Mouse (Mus musculus): ENCODE results near the gene Crygn. TPM values are rescaled to one million over a fixed set of nuclear protein-coding genes. Genes with fewer than 3 reads are reported as not detected.

Gene Crygn
- polyA plus RNA-seq, 1 experiment from 2014 or later: not detected

GRCm38 (mm10) chr5:24741172-24741885 is 16.5 kb downstream of the Crygn start:
- H3K27me3 ChIP-seq: no peaks in the 10 kb centered on the region
- H3K9ac ChIP-seq: no peak overlapping the region
- no peak for ATAC-seq (ENCODE audit: low FRiP score)
- no peak overlapping the region for H3K4me2 ChIP-seq (replicated peaks)
- H3K4me1 ChIP-seq: peaks cover 9% of the 10 kb centered on the region; the same call in 1 of the 2 replicates
- no peaks in the 10 kb centered on the region for H3K36me3 ChIP-seq
- 66% methylated on average over 15 of the region's 15 CpGs for WGBS
- H3K27ac ChIP-seq: peak overlapping the region; percentile 40; the same call in 1 of the 2 replicates
- H3K9me3 ChIP-seq (replicated peaks): no peaks in the 10 kb centered on the region
- H3K4me3 ChIP-seq: no peak overlapping the region

DNA sequence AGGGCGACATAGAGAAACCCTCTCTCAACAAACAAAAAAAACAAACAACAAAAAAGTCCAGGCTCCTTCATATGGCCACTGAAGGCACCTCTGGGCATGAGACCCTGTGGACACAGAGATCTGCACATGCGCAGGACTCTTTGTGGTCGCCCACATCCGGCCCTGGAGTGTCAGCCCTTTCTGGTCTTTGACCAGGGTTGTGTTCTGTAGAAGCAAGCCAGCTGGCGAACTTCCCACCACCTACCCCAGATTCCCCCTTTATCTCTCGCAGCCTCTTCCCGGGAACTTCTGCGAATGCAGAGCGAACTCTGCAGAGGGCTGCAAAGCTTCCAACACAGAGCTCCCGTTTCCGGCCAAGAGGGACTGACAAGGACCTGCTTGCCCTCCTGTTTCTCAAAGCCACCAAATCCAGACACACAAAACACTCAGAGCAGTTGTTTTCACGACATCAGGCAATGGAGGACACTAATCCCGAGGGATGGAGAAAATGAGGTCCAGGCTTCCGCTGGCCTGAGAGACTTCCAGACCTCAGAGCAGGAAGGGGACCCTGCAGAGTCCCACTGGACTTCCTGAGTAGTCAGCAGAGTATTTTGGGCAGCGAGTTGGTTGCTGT is 18.6 kb downstream of the Crygn start:
- Histone ChIP-seq H3K4me3 (no peak overlapping the region), H3K27ac (no peak overlapping the region), H3K9ac (no peak overlapping the region), H3K4me2 (replicated peaks) (no peak overlapping the region), H3K4me1 (peaks cover 9% of the 10 kb centered on the region; the same call in 1 of the 2 replicates), H3K36me3 (no peaks in the 10 kb centered on the region), H3K9me3 (replicated peaks) (no peaks in the 10 kb centered on the region), H3K27me3 (no peaks in the 10 kb centered on the region)
- no peak for ATAC-seq (ENCODE audit: low FRiP score)
- 64% methylated on average over 15 of the region's 15 CpGs for WGBS

- Histone ChIP-seq H3K4me1 (peaks cover 14% of the 10 kb centered on the region), H3K9ac (no peak overlapping the region), H3K27ac (no peak overlapping the region), H3K4me2 (replicated peaks) (no peak overlapping the region), H3K9me3 (replicated peaks) (no peaks in the 10 kb centered on the region), H3K4me3 (no peak overlapping the region), H3K27me3 (no peaks in the 10 kb centered on the region), H3K36me3 (no peaks in the 10 kb centered on the region)
- 81% methylated on average over 1 of the region's 1 CpGs for WGBS
- ATAC-seq (ENCODE audit: low FRiP score): no peak
Measured at GRCm38 (mm10) chr5:24738517-24738916, 19.3 kb downstream of the Crygn start.

- Histone ChIP-seq H3K4me2 (replicated peaks) (no peak overlapping the region), H3K9ac (no peak overlapping the region), H3K27me3 (no peaks in the 10 kb centered on the region), H3K9me3 (replicated peaks) (no peaks in the 10 kb centered on the region), H3K4me1 (peaks cover 23% of the 10 kb centered on the region), H3K36me3 (no peaks in the 10 kb centered on the region), H3K4me3 (no peak overlapping the region), H3K27ac (no peak overlapping the region)
- no peak for ATAC-seq (ENCODE audit: low FRiP score)
- 90% methylated on average over 10 of the region's 10 CpGs for WGBS
Measured at GRCm38 (mm10) chr5:24737595-24737994, 20.2 kb downstream of the Crygn start.

GRCm38 (mm10) chr5:24733771-24734426 is 23.9 kb downstream of the Crygn start:
- WGBS: 60% methylated on average over 7 of the region's 7 CpGs
- Histone ChIP-seq H3K27me3 (peaks cover 36% of the 10 kb centered on the region), H3K9ac (no peak overlapping the region), H3K9me3 (replicated peaks) (no peaks in the 10 kb centered on the region), H3K36me3 (no peaks in the 10 kb centered on the region), H3K4me1 (peaks cover 33% of the 10 kb centered on the region), H3K4me2 (replicated peaks) (no peak overlapping the region), H3K4me3 (no peak overlapping the region), H3K27ac (no peak overlapping the region; the same call in 1 of the 2 replicates)
- ATAC-seq (ENCODE audit: low FRiP score): no peak

- H3K4me2 ChIP-seq (replicated peaks): 0 out of 2 replicates have a peak overlapping the region, but pooled peaks have one; percentile 3
- no peak overlapping the region for H3K27ac ChIP-seq
- 0% methylated on average over 8 of the region's 8 CpGs for WGBS
- H3K27me3 ChIP-seq: peaks cover 41% of the 10 kb centered on the region
- ATAC-seq (ENCODE audit: low FRiP score): 0 out of 2 replicates have a peak, but pooled peaks have one; percentile 46
- no peaks in the 10 kb centered on the region for H3K36me3 ChIP-seq
- peaks cover 33% of the 10 kb centered on the region for H3K4me1 ChIP-seq
- no peak overlapping the region for H3K9ac ChIP-seq
- no peaks in the 10 kb centered on the region for H3K9me3 ChIP-seq (replicated peaks)
- no peak overlapping the region for H3K4me3 ChIP-seq
Measured at GRCm38 (mm10) chr5:24733134-24733533, 24.7 kb downstream of the Crygn start.

- ATAC-seq (ENCODE audit: low FRiP score): no peak
- H3K4me2 ChIP-seq (replicated peaks): peak overlapping the region; percentile 62
- no peaks in the 10 kb centered on the region for H3K9me3 ChIP-seq (replicated peaks)
- H3K27ac ChIP-seq: no peak overlapping the region
- WGBS: 2% methylated on average over 15 of the region's 15 CpGs
- H3K4me3 ChIP-seq: peak overlapping the region; percentile 47
- no peaks in the 10 kb centered on the region for H3K36me3 ChIP-seq
- peak overlapping the region; percentile 41; the same call in 1 of the 2 replicates for H3K9ac ChIP-seq
- H3K27me3 ChIP-seq: peaks cover 41% of the 10 kb centered on the region
- peaks cover 33% of the 10 kb centered on the region for H3K4me1 ChIP-seq
Measured at GRCm38 (mm10) chr5:24730986-24731385, 26.8 kb downstream of the Crygn start.

DNA sequence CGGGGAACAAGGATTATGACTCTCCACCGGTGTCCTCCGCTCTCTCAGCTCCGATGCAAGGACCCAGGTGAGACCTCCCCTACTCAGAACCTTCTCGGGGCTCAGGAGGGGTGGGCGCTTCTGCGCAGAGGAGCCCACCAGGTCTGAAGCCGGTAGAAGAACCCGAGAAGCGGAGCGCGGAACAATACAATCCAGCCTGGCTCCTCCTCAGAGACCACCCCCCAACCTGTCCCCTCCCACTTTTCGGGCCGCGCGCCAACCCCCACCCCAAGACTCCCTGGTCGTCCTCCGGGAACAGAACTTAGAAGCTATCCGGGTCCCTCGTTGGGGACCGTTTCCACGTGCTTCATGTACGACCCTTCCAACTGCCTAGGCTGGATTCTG is 27.3 kb downstream of the Crygn start, which contains the start of gene Wdr86:
Gene Wdr86, minus strand, starts transcription at position 240 of the 384 bp plus-strand sequence.
- WGBS: 0% methylated on average over 23 of the region's 23 CpGs
- ATAC-seq (ENCODE audit: low FRiP score): peak; percentile 21; the same call in 1 of the 2 replicates
- Histone ChIP-seq H3K27me3 (peaks cover 41% of the 10 kb centered on the region), H3K9me3 (replicated peaks) (no peaks in the 10 kb centered on the region), H3K36me3 (no peaks in the 10 kb centered on the region), H3K4me2 (replicated peaks) (peak within 1 kb of the TSS; percentile 62), H3K4me1 (peaks cover 35% of the 10 kb centered on the region), H3K27ac (no peak within 1 kb of the TSS), H3K9ac (peak within 1 kb of the TSS; percentile 62), H3K4me3 (peak within 1 kb of the TSS; percentile 47)

GRCm38 (mm10) chr5:24729797-24730487 is 27.9 kb downstream of the Crygn start:
- Histone ChIP-seq H3K4me2 (replicated peaks) (peak overlapping the region; percentile 62), H3K9me3 (replicated peaks) (no peaks in the 10 kb centered on the region), H3K4me1 (peaks cover 40% of the 10 kb centered on the region), H3K36me3 (no peaks in the 10 kb centered on the region), H3K4me3 (peak overlapping the region; percentile 47), H3K27ac (no peak overlapping the region), H3K9ac (peak overlapping the region; percentile 62), H3K27me3 (peaks cover 41% of the 10 kb centered on the region)
- 0 out of 2 replicates have a peak, but pooled peaks have one; percentile 9 for ATAC-seq (ENCODE audit: low FRiP score)
- WGBS: 2% methylated on average over 45 of the region's 49 CpGs

GRCm38 (mm10) chr5:24726901-24727836 is 30.6 kb downstream of the Crygn start:
- Histone ChIP-seq H3K27ac (no peak overlapping the region), H3K4me1 (peaks cover 35% of the 10 kb centered on the region), H3K9ac (no peak overlapping the region), H3K36me3 (no peaks in the 10 kb centered on the region), H3K9me3 (replicated peaks) (no peaks in the 10 kb centered on the region), H3K4me2 (replicated peaks) (no peak overlapping the region), H3K4me3 (no peak overlapping the region), H3K27me3 (peaks cover 38% of the 10 kb centered on the region)
- no peak for ATAC-seq (ENCODE audit: low FRiP score)
- WGBS: 67% methylated on average over 12 of the region's 12 CpGs

DNA sequence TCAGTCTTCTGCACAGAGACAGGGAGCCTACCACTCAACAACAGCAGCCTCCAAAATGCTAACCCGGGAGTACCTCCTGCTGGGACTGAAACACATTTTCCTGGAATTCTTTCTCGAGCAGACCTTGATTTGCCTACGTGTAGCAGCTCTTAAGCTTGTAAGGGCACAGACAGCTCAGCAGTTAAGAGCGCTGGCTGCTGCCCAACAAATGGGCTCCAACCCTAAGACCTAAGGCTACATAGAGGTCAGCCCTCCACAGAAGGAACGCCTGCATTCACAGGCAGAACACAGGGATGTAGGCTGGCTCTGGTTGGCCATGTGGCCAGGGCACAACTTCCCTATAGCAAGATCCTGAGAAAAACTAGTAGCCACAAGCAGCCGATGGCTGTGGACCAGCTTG is 31.9 kb downstream of the Crygn start:
- H3K9me3 ChIP-seq (replicated peaks): no peaks in the 10 kb centered on the region
- no peak overlapping the region for H3K27ac ChIP-seq
- H3K4me3 ChIP-seq: no peak overlapping the region
- H3K27me3 ChIP-seq: peaks cover 25% of the 10 kb centered on the region
- 65% methylated on average over 6 of the region's 6 CpGs for WGBS
- H3K4me1 ChIP-seq: peaks cover 29% of the 10 kb centered on the region
- H3K4me2 ChIP-seq (replicated peaks): no peak overlapping the region
- H3K9ac ChIP-seq: no peak overlapping the region
- H3K36me3 ChIP-seq: no peaks in the 10 kb centered on the region
- ATAC-seq (ENCODE audit: low FRiP score): no peak

Measured in hindbrain, embryonic 12.5 days (tissue).